Mouse (Mus musculus) midbrain, embryonic 16.5 days (tissue): ENCODE measurements around the gene Arhgef3. TPM values are rescaled to one million over a fixed set of nuclear protein-coding genes. Genes with fewer than 3 reads are reported as not detected.

Source experiments
- ATAC-seq: fragments of 200-750 bp; cut with Nextera tagmentation; 2 replicates; pipeline ENCODE4 v1.8.0; 2017; ENCODE audit warnings: moderate TSS enrichment
- H3K27ac ChIP-seq: fragments of 300-500 bp; sonication (generic); 2 replicates; pipeline ENCODE4 v1.5.1; 2014; ENCODE audit warnings: mild to moderate bottlenecking, low read length, mixed read lengths
- H3K27me3 ChIP-seq: fragments of 300-500 bp; sonication (generic); 2 replicates; pipeline ENCODE4 v1.6.1; 2014; ENCODE audit warnings: low read depth, low read length, mixed read lengths; ENCODE audit not compliant: control insufficient read depth, insufficient read depth
- H3K36me3 ChIP-seq: fragments of 300-500 bp; sonication (generic); 2 replicates; pipeline ENCODE4 v1.6.1; 2014; ENCODE audit warnings: mild to moderate bottlenecking, low read length, moderate library complexity, mixed read lengths; ENCODE audit not compliant: control insufficient read depth, insufficient read depth
- H3K4me1 ChIP-seq: fragments of 300-500 bp; sonication (generic); 2 replicates; pipeline ENCODE4 v1.6.1; 2014; ENCODE audit warnings: mild to moderate bottlenecking, low read length, mixed read lengths; ENCODE audit not compliant: control insufficient read depth, insufficient read depth
- H3K4me2 ChIP-seq: fragments of 300-500 bp; sonication (generic); 2 replicates; pipeline ENCODE4 v1.6.1; 2014; ENCODE audit warnings: mild to moderate bottlenecking, low read length, mixed read lengths
- H3K4me3 ChIP-seq: fragments of 300-500 bp; sonication (generic); 2 replicates; pipeline ENCODE4 v1.5.1; 2014; ENCODE audit warnings: low read depth, mild to moderate bottlenecking, low read length, moderate library complexity, mixed read lengths
- H3K9ac ChIP-seq: fragments of 300-500 bp; sonication (generic); 2 replicates; pipeline ENCODE4 v1.6.1; 2014; ENCODE audit warnings: low read depth, low read length, mixed read lengths
- H3K9me3 ChIP-seq: fragments of 300-500 bp; sonication (generic); replicated peaks from 2 replicates; pipeline ENCODE4 v1.6.1; 2014; ENCODE audit warnings: mild to moderate bottlenecking, low read length, mixed read lengths; ENCODE audit not compliant: control insufficient read depth, poor library complexity, severe bottlenecking
- WGBS: fragments of 180-500 bp; shearing (Covaris S2); extraction: QIAGEN DNeasy Blood & Tissue Kit; methylation state at CpG from one replicate; pipeline ENCODE4 v1.1.7; 2014; 5-methylcytosine and 5-hydroxymethylcytosine counted together
- polyA plus RNA-seq: library from polyadenylated mRNA; unstranded; fragments of >200 nt; fragmentation: Nextera tagmentation; extraction: Ambion mirVana; gene quantifications from 2 replicates; pipeline ENCODE4 v1.2.1, GENCODE M21; 2015

Gene Arhgef3
- polyA plus RNA-seq, 1 experiment from 2014 or later, result 10.8 TPM

DNA sequence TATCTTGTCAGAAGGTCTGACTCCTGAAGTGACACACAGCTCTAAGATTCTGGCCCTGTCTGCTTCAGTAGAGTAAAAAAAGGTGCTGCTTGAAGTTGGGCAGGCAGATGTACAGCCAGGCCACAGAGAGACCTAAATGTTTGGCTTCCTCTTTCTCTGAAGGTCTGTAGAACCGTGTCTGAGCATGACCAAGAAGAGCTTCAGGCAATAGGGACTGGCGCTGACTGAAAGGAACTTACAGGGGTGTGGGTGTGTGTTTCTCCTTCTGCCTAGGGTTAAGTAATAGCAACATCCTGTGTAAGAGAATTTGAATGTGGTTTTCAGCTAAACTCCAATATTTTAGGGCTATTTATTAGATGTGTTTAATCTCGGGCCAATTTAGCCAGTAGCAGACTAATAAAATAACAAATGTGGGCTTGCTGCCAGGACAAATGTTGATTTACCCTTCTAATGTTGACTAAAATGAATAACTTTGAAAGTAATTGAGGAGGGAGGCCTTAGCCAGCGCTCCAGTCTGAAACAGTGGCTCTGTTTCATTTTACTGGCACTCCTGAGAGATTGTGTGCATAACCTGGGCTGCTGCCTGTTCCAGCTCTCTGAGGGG, 236.9 kb downstream of the Arhgef3 start:
- 86% methylated on average over 4 of the region's 4 CpGs for WGBS

DNA sequence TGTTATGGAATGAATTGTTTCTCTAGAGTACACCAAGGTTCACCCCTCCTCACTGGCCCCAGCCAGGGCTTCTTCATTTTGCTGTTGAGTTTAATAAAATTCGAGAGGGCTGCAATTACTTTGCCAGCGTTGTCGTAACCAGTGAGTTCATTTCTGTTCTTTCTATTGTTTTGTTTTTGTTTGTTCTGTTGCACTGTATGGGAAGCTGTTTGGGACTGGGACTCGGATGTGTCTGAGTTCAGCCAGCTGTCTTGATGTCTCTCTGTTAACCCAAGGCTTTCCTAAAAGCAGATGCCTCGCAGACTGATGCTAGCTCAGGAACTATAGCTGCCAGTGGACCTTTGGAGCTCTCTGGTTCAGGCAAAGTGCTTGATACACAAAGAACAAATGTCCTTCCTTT, 237.8 kb downstream of the Arhgef3 start:
- 81% methylated on average over 5 of the region's 5 CpGs for WGBS
- ATAC-seq, result no peak

More for the DNA sequence above, 236.9 kb downstream of the Arhgef3 start:
- Histone ChIP-seq H3K4me1 (no peaks in the 10 kb centered on the region), H3K36me3 (no peaks in the 10 kb centered on the region), H3K27ac (no peak overlapping the region), H3K9me3 (no peaks in the 10 kb centered on the region), H3K27me3 (no peaks in the 10 kb centered on the region), H3K4me3 (no peak overlapping the region), H3K9ac (no peak overlapping the region), H3K4me2 (no peak overlapping the region)
- ATAC-seq, result no peak

DNA sequence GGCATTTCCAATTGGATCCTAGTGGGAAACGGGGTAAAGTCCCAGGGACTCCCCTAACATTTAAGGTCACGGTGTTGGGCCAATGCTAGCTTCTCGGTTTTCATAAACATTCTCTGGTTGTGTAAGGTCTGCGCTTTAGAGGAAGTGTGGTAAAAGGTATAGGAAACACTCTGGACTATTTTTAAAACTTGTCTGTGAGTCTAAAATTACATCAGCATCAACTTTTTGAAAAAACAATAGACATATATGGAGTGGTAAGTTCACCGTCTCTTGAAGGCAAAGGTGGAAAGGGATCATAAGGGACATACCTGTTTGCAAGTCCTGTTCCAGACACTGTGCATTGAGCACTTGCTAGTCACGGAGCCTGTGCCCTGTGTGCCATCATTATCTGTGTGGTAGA, 240.5 kb downstream of the Arhgef3 start:
- Histone ChIP-seq H3K4me3 (no peak overlapping the region), H3K4me1 (no peaks in the 10 kb centered on the region), H3K9ac (no peak overlapping the region), H3K9me3 (no peaks in the 10 kb centered on the region), H3K4me2 (no peak overlapping the region), H3K36me3 (no peaks in the 10 kb centered on the region), H3K27ac (no peak overlapping the region), H3K27me3 (no peaks in the 10 kb centered on the region)
- 94% methylated on average over 6 of the region's 6 CpGs for WGBS
- ATAC-seq, result no peak

More for the DNA sequence above, 237.8 kb downstream of the Arhgef3 start:
- H3K4me3 ChIP-seq, result no peak overlapping the region
- H3K27ac ChIP-seq, result no peak overlapping the region
- no peaks in the 10 kb centered on the region for H3K27me3 ChIP-seq
- H3K4me1 ChIP-seq, result no peaks in the 10 kb centered on the region
- no peaks in the 10 kb centered on the region for H3K36me3 ChIP-seq
- H3K9ac ChIP-seq, result no peak overlapping the region
- no peak overlapping the region for H3K4me2 ChIP-seq
- H3K9me3 ChIP-seq, result no peaks in the 10 kb centered on the region

DNA sequence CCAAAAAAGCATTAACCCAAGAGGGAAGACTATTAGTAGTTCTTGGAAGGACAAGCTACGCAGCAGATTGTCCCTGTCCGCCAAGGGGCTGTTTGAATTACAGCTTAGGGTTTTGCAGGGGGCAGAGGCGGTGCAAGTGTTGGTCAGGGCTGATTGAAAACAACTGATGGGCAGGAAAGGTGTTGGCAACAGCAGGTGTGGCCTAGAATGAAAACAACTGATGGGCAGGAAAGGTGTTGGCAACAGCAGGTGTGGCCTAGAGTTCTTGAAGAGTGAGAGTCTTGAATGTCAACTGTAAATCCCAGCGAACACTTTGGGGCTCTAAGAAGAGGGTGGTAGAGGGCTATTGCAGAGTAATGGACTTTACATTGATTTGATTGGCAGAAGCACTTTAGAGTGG, 241.2 kb downstream of the Arhgef3 start:
- Histone ChIP-seq H3K4me1 (0 out of 2 replicates have a peak, but pooled peaks cover 3% of the 10 kb centered on the region), H3K9me3 (no peaks in the 10 kb centered on the region), H3K4me3 (no peak overlapping the region), H3K4me2 (no peak overlapping the region), H3K27me3 (no peaks in the 10 kb centered on the region), H3K27ac (no peak overlapping the region), H3K36me3 (no peaks in the 10 kb centered on the region), H3K9ac (no peak overlapping the region)
- no peak for ATAC-seq
- WGBS, result 92% methylated on average over 4 of the region's 4 CpGs

DNA sequence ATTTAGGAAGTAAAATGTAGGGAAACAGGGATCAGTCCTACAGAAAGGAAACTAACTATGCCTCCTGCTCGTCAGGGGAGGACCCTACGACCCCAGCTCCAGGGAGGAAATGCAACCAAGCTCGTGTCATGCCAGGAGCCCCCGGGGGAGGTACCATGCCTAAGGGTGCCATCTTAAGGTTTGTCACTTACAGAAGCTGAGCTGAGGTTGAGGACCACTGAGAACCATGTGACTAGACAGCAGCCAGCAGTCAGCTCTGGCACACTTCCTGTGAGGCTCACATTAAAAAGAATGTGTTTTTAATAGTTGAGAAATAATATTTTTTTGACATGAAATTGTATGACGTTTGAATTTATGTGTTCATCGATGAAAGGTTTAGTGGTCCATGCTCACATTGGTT, 242.4 kb downstream of the Arhgef3 start:
- no peaks in the 10 kb centered on the region for H3K36me3 ChIP-seq
- no peak overlapping the region for H3K4me2 ChIP-seq
- H3K27ac ChIP-seq, result no peak overlapping the region
- no peak overlapping the region for H3K4me3 ChIP-seq
- H3K4me1 ChIP-seq, result 0 out of 2 replicates have a peak, but pooled peaks cover 3% of the 10 kb centered on the region
- H3K27me3 ChIP-seq, result no peaks in the 10 kb centered on the region
- ATAC-seq, result no peak
- H3K9me3 ChIP-seq, result no peaks in the 10 kb centered on the region
- no peak overlapping the region for H3K9ac ChIP-seq
- WGBS, result 86% methylated on average over 6 of the region's 6 CpGs

DNA sequence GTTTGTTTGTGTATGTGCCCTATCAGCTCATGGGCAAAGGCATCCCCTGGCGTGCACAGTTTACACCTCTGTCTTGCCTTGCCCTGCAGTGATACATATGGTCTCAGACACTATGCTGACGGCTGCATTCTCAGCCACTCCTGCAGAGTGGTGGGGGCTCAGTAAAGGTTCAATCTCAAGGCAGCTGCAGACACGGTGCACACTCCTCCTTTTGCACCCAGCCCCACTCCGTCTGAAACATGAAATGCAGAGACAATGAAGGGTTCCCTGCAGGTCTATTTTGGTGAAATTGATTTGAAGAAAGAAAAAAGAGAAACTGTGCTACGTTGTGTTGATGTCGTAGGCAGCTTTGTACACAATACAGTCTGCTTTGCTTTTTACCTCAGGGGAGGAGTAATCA, 243.5 kb downstream of the Arhgef3 start:
- no peaks in the 10 kb centered on the region for H3K36me3 ChIP-seq
- H3K27me3 ChIP-seq, result no peaks in the 10 kb centered on the region
- no peak overlapping the region for H3K4me3 ChIP-seq
- 0 out of 2 replicates have a peak, but pooled peaks cover 3% of the 10 kb centered on the region for H3K4me1 ChIP-seq
- 53% methylated on average over 6 of the region's 6 CpGs for WGBS
- no peak for ATAC-seq
- H3K4me2 ChIP-seq, result no peak overlapping the region
- H3K9me3 ChIP-seq, result no peaks in the 10 kb centered on the region
- no peak overlapping the region for H3K27ac ChIP-seq
- no peak overlapping the region for H3K9ac ChIP-seq

DNA sequence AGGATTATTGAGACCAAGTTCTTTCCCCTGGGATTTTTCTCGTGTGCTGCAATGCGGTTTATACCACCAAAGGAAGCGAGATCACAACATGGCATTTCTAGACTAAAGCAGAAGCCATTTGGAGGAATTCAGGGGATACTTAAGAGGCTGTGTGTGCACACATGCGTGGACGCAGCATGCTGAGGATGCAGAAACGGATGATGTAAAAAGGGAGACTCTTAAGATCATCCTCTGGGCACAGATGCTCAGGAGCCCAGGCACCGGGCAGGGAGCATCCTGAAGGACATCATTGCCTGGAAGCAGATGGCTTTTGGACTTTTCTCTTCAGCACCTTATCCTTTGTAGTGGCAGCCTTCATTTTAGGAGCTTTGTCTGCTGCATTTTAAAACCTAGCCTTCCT, 246.2 kb downstream of the Arhgef3 start:
- Histone ChIP-seq H3K36me3 (no peaks in the 10 kb centered on the region), H3K9me3 (no peaks in the 10 kb centered on the region), H3K9ac (no peak overlapping the region; the same call in 1 of the 2 replicates), H3K4me1 (0 out of 2 replicates have a peak, but pooled peaks cover 3% of the 10 kb centered on the region), H3K27ac (peak overlapping the region; percentile 14; the same call in 1 of the 2 replicates), H3K4me2 (no peak overlapping the region), H3K27me3 (no peaks in the 10 kb centered on the region), H3K4me3 (no peak overlapping the region)
- 56% methylated on average over 7 of the region's 7 CpGs for WGBS
- ATAC-seq, result no peak

DNA sequence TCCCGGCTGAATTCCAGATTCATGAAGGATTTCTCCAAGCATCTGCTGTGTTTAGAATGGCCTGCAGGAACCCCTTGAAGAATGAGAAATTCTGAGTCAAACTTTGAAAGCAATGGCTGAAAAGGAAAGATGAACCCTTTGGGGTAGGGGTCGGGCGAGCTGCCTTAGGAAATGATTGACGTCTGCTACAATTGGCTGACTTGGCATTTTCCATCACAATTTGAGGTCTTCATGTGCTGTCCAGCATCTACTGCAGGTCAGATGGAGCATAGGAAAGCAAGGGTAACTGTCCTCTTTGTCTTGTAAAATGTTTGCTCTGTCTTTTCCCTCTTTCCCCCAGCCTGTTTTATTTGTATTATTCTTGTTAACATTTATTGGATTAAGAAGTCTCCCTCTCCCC, 246.8 kb downstream of the Arhgef3 start:
- Histone ChIP-seq H3K27ac (no peak overlapping the region), H3K27me3 (no peaks in the 10 kb centered on the region), H3K4me3 (no peak overlapping the region), H3K4me1 (0 out of 2 replicates have a peak, but pooled peaks cover 3% of the 10 kb centered on the region), H3K36me3 (no peaks in the 10 kb centered on the region), H3K4me2 (no peak overlapping the region), H3K9me3 (no peaks in the 10 kb centered on the region), H3K9ac (no peak overlapping the region)
- WGBS, result 57% methylated on average over 4 of the region's 4 CpGs
- no peak for ATAC-seq

DNA sequence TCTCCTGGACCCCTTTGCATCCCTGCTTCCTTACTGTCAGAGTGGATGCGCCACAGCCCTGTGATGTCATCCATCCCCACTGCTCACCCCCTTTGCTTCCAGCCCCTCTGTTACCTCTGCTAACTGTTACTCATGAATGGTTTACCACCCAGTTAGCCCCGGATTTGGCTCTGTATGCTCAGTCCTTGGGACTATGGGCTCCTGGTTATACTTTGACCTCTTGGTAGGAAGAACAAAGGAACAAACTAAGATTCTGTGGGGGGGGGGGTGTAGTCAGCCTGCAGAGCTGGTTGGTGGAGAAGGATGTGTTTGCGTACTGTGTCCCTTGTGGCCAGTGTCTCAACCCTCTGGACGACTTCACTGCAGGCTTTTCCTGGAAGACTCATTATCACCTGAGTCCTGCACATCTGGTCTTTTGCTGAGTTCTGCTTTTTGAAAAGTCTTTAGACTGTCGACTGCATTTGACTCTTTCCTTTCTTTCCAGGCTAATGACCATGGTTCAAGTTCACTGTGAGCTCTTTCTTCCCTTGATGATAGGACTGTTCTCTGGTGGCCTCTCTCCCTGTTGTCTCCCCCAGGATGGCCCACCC, 250.1 kb downstream of the Arhgef3 start:
- ATAC-seq, result no peak
- WGBS, result 80% methylated on average over 5 of the region's 5 CpGs

More for the DNA sequence above, 250.1 kb downstream of the Arhgef3 start:
- Histone ChIP-seq H3K9ac (no peak overlapping the region), H3K4me3 (no peak overlapping the region), H3K27me3 (no peaks in the 10 kb centered on the region), H3K4me1 (0 out of 2 replicates have a peak, but pooled peaks cover 3% of the 10 kb centered on the region), H3K27ac (no peak overlapping the region), H3K36me3 (no peaks in the 10 kb centered on the region), H3K4me2 (no peak overlapping the region), H3K9me3 (no peaks in the 10 kb centered on the region)
